Mouse (Mus musculus): ENCODE data around the gene Hexa.

DNA sequence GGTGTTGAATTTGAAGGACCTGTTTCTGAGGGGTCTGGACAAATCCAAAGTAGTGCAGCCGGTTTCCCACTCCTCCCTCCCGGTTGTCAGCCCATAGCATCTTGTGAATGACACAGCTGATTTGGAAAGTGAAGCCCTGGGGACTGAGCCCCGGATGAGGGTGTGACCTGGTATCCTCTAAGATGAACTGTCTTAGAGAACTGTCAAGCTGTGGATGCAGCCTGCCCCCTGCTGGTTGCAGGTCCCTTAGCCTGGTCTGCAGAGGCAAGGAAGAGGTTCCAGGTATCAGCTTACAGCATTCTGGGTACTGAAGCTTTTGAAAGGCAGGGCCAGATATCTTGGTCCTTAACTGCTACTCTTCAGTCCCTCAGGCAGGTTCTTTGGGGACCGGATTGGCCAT lies 26.3 kb downstream of the Hexa start:
- no peak for TF ChIP-seq EP300 (IDR thresholded peaks at IDR 0.05; ENCODE audit: low read depth)
- peak; percentile 91 for TF ChIP-seq CTCF (IDR thresholded peaks at IDR 0.05; ENCODE audit: low read depth)
